Mouse (Mus musculus): Measurements from ENCODE around the gene Tmtc2.

- no peak for TF ChIP-seq CTCF (IDR thresholded peaks at IDR 0.05; ENCODE audit: low read depth)
- TF ChIP-seq EP300 (optimal IDR thresholded peaks at IDR 0.05) = no peak
These were observed 193.0 kb downstream of the Tmtc2 start for GRCm38 (mm10) chr10:105381202-105381601.

Measured in stomach, postnatal 0 days (tissue).